Mouse (Mus musculus) cortical plate, adult 2 months (tissue): ENCODE measurements at regions not wholly inside any gene's neighbourhood (a gene's known extent, or its start where the extent isn't known, plus 50 kb on each side); places are given as distances from the start of the nearest gene placed in this dataset.

Experiments used
- CTCF ChIP-seq: fragments of 200-500 bp; IDR thresholded peaks from 2 replicates; pipeline ENCODE4 v1.5.1; 2011; ENCODE audit warnings: mild to moderate bottlenecking, control low read depth, low read length; ENCODE audit not compliant: insufficient read depth; ENCODE audit errors: extremely low read depth
- POLR2A ChIP-seq: fragments of 200-500 bp; IDR thresholded peaks from 2 replicates; pipeline ENCODE4 v1.6.1; 2011; ENCODE audit warnings: mild to moderate bottlenecking, low read length, control low read depth; ENCODE audit not compliant: insufficient read depth; ENCODE audit errors: extremely low read depth

DNA sequence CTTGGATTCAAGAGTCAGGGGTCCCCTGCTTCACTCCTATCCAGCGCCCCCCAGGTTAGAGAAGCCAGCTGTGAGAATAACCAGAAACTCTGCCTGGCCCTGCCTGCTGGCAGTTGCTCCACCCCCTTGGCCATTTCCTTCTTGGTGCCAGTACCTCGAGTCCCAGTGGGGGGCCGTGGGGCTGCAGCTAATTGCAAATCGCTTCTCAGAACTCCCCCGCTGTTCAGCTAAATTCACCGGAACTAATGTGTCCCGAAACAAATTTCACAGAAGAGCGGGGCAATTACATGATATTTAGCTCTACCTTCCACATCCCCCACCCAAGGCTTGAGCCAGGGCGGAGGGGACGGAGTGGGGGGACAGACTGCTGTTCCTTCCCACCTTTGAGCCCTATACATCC is 134.3 kb upstream of the Lhx5 start:
- TF ChIP-seq POLR2A (no peak), CTCF (no peak)
